Mouse (Mus musculus) brain, embryonic 18.5 days (tissue): ENCODE results near the gene Vmn1r170.
"Not testable (repeated sequence)": the region's sequence is repeated elsewhere in the genome, so short reads cannot be mapped to it uniquely, and the experiment has no call there.

Experiments
- DNase-seq: peaks from one replicate; pipeline ENCODE4 v3.0.0-alpha.2; 2012; ENCODE audit warnings: low read depth, low spot score

Gene Vmn1r170

GRCm38 (mm10) chr7:23605875-23606274, at the start of gene Vmn1r170:
Gene Vmn1r170 (plus strand): TSS chr7:23606175.
- not testable (repeated sequence) for DNase-seq

- DNase-seq = not testable (repeated sequence)
These were observed 30.7 kb upstream of the Vmn1r170 start, which contains the start of gene Vmn1r169 for GRCm38 (mm10) chr7:23575226-23575625. Gene Vmn1r169 (plus strand): TSS chr7:23575526.

DNA sequence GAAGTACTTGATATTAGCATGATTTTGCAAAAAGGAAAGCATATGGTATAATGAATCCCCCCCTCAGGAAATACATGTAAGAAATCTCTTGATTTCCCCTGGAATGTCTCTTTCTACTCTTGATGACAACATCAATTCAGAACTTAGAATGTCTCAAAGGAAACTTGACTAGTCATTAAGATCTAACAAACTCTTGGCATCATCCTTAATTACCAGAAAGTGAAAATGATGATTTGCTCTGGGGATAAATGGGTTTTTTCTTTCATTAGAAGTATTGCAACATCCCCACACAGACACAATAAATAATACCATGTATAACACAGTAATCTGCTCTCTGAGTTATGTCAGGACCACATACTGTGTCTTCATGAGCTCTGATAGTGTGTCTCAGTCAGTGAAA, 24.4 kb downstream of the Vmn1r170 start, which contains the start of gene Vmn1r171:
Vmn1r171 (plus strand) TSS at position 301 of the 400 bp plus-strand sequence.
- DNase-seq = no peak
